Mouse (Mus musculus) myocyte (in vitro differentiated cells): ENCODE results near the gene Lrpap1. TPM values are rescaled to one million over a fixed set of nuclear protein-coding genes. Genes with fewer than 3 reads are reported as not detected.

Experiments
- H3K27me3 ChIP-seq: one replicate; pipeline ENCODE4 v1.6.1; 2011; ENCODE audit not compliant: control insufficient read depth, insufficient read depth, insufficient read length
- H3K36me3 ChIP-seq: one replicate; pipeline ENCODE4 v1.6.1; 2011; ENCODE audit not compliant: control insufficient read depth, insufficient read depth
- H3K4me2 ChIP-seq: one replicate; pipeline ENCODE4 v1.6.1; 2011; ENCODE audit warnings: low read depth, control low read depth
- H3K4me3 ChIP-seq: one replicate; pipeline ENCODE4 v1.5.1; 2011; ENCODE audit warnings: mild to moderate bottlenecking, control low read depth, moderate library complexity
- H3K79me2 ChIP-seq: one replicate; pipeline ENCODE4 v1.6.1; 2011; ENCODE audit not compliant: control insufficient read depth, insufficient read depth
- H3ac ChIP-seq: one replicate; pipeline ENCODE4 v1.6.1; 2011; ENCODE audit not compliant: control insufficient read depth, insufficient read length
- CEBPB ChIP-seq: IDR thresholded peaks from 2 replicates; pipeline ENCODE4 v1.6.1; 2011; ENCODE audit warnings: mild to moderate bottlenecking, moderate library complexity; ENCODE audit not compliant: poor library complexity, insufficient read depth, severe bottlenecking
- E2F4 ChIP-seq: IDR thresholded peaks from one replicate; pipeline ENCODE4 v1.6.1; 2011; ENCODE audit warnings: mild to moderate bottlenecking, control low read depth, moderate library complexity; ENCODE audit not compliant: insufficient read depth
- MAX ChIP-seq: IDR thresholded peaks from one replicate; pipeline ENCODE4 v1.6.1; 2011; ENCODE audit warnings: low read depth, mild to moderate bottlenecking, control low read depth
- MYOD1 ChIP-seq, 3 experiments: IDR thresholded peaks; one replicate each; pipeline ENCODE4 v1.6.1; 2011; ENCODE audit warnings: control low read depth in 2 of 3, low read depth in 2 of 3, mild to moderate bottlenecking in 2 of 3, moderate library complexity in 1 of 3; ENCODE audit not compliant: insufficient read length in 2 of 3, control insufficient read depth in 1 of 3
- MYOG ChIP-seq, 3 experiments: IDR thresholded peaks; one replicate each; pipeline ENCODE4 v1.6.1; 2011; ENCODE audit warnings: control low read depth in 2 of 3, low read depth in 2 of 3, mild to moderate bottlenecking in 2 of 3; ENCODE audit not compliant: insufficient read length in 2 of 3, control insufficient read depth in 1 of 3, insufficient read depth in 1 of 3
- POLR2A ChIP-seq: IDR thresholded peaks from one replicate; pipeline ENCODE4 v1.6.1; 2011; ENCODE audit warnings: low read depth, mild to moderate bottlenecking, control low read depth, moderate library complexity; ENCODE audit not compliant: insufficient read length
- POLR2AphosphoS2 ChIP-seq: IDR thresholded peaks from one replicate; pipeline ENCODE4 v1.6.1; 2011; ENCODE audit warnings: low read depth, control low read depth; ENCODE audit not compliant: insufficient read length
- REST ChIP-seq: IDR thresholded peaks from one replicate; pipeline ENCODE4 v1.6.1; 2011; ENCODE audit warnings: mild to moderate bottlenecking, control low read depth, moderate library complexity; ENCODE audit not compliant: insufficient read depth, insufficient read length
- SRF ChIP-seq: IDR thresholded peaks from one replicate; pipeline ENCODE4 v1.6.1; 2011; ENCODE audit warnings: low read depth; ENCODE audit not compliant: control insufficient read depth, insufficient read length
- TCF12 ChIP-seq: IDR thresholded peaks from one replicate; pipeline ENCODE4 v1.6.1; 2011; ENCODE audit warnings: mild to moderate bottlenecking, control low read depth; ENCODE audit not compliant: poor library complexity, insufficient read depth, severe bottlenecking
- TCF3 ChIP-seq: IDR thresholded peaks from one replicate; pipeline ENCODE4 v1.6.1; 2011; ENCODE audit warnings: low read depth, control low read depth; ENCODE audit not compliant: insufficient read length
- USF1 ChIP-seq: IDR thresholded peaks from one replicate; pipeline ENCODE4 v1.6.1; 2011; ENCODE audit warnings: low read depth, mild to moderate bottlenecking, control low read depth, moderate library complexity
- polyA plus RNA-seq: library from polyadenylated mRNA; unstranded; fragments of >200 nt; fragmentation: generic; extraction: Trizol; gene quantifications from one replicate; pipeline ENCODE4 v1.2.1, GENCODE M21; 2012; ENCODE audit warnings: missing spikeins

Lrpap1 gene
- polyA plus RNA-seq, 1 experiment, result 46.2 TPM

- Histone ChIP-seq H3K36me3 (no peaks in the 10 kb centered on the region), H3K4me3 (no peak overlapping the region)
- TF ChIP-seq TCF3 (no peak), CEBPB (no peak)
Observed at GRCm38 (mm10) chr5:35129767-35130191, 24.2 kb upstream of the Lrpap1 start.

GRCm38 (mm10) chr5:35129208-35129607 lies 23.6 kb upstream of the Lrpap1 start:
- Histone ChIP-seq H3K27me3 (peaks cover 30% of the 10 kb centered on the region), H3K4me2 (no peak overlapping the region), H3K4me3 (no peak overlapping the region), H3K79me2 (no peaks in the 10 kb centered on the region), H3ac (no peak overlapping the region), H3K36me3 (no peaks in the 10 kb centered on the region)
- TF ChIP-seq REST (no peak), E2F4 (no peak), POLR2A (no peak), TCF3 (no peak), TCF12 (no peak)

More at GRCm38 (mm10) chr5:35129767-35130191, 24.2 kb upstream of the Lrpap1 start:
- no peak overlapping the region for H3ac ChIP-seq
- H3K79me2 ChIP-seq, result no peaks in the 10 kb centered on the region
- peaks cover 27% of the 10 kb centered on the region for H3K27me3 ChIP-seq
- no peak overlapping the region for H3K4me2 ChIP-seq

GRCm38 (mm10) chr5:35120024-35120423 lies 14.5 kb upstream of the Lrpap1 start:
- no peak overlapping the region for H3K4me2 ChIP-seq
- no peak overlapping the region for H3K4me3 ChIP-seq
- H3K36me3 ChIP-seq, result no peaks in the 10 kb centered on the region
- no peaks in the 10 kb centered on the region for H3K79me2 ChIP-seq
- H3K27me3 ChIP-seq, result peaks cover 37% of the 10 kb centered on the region
- H3ac ChIP-seq, result no peak overlapping the region
- TF ChIP-seq TCF12 (no peak), USF1 (no peak), REST (no peak), POLR2A (no peak)

GRCm38 (mm10) chr5:35118418-35118817 lies 12.9 kb upstream of the Lrpap1 start:
- no peak overlapping the region for H3ac ChIP-seq
- no peaks in the 10 kb centered on the region for H3K36me3 ChIP-seq
- no peak overlapping the region for H3K4me3 ChIP-seq
- H3K4me2 ChIP-seq, result no peak overlapping the region
- TF ChIP-seq SRF, result no peak
- H3K79me2 ChIP-seq, result no peaks in the 10 kb centered on the region
- H3K27me3 ChIP-seq, result peaks cover 27% of the 10 kb centered on the region

- H3K4me3 ChIP-seq, result no peak overlapping the region
- no peak overlapping the region for H3K4me2 ChIP-seq
- H3K79me2 ChIP-seq, result no peaks in the 10 kb centered on the region
- H3K36me3 ChIP-seq, result no peaks in the 10 kb centered on the region
- no peak overlapping the region for H3ac ChIP-seq
- no peak for TF ChIP-seq POLR2AphosphoS2
- no peak for TF ChIP-seq POLR2A
- no peak for TF ChIP-seq REST
- TF ChIP-seq TCF12, result no peak
- no peak for TF ChIP-seq SRF
- no peak for TF ChIP-seq USF1
- no peak for TF ChIP-seq TCF3
- TF ChIP-seq E2F4, result no peak
- TF ChIP-seq MYOG (IDR thresholded peaks at IDR 0.05; ENCODE audit: control insufficient read depth in 1 of 3, insufficient read depth in 1 of 3, insufficient read length in 2 of 3, low read depth in 2 of 3), result no peak
- TF ChIP-seq MAX, result no peak
- no peak for TF ChIP-seq MYOD1 (IDR thresholded peaks at IDR 0.05; ENCODE audit: control insufficient read depth in 1 of 3, insufficient read length in 2 of 3, low read depth in 2 of 3)
- TF ChIP-seq CEBPB, result no peak
- peaks cover 27% of the 10 kb centered on the region for H3K27me3 ChIP-seq
Observed at GRCm38 (mm10) chr5:35117633-35118032, 12.1 kb upstream of the Lrpap1 start.

- H3K27me3 ChIP-seq, result peaks cover 30% of the 10 kb centered on the region
- no peaks in the 10 kb centered on the region for H3K36me3 ChIP-seq
- TF ChIP-seq MAX (no peak), USF1 (no peak), POLR2A (no peak), TCF12 (no peak), MYOD1 (IDR thresholded peaks at IDR 0.05; ENCODE audit: control insufficient read depth in 1 of 3, insufficient read length in 2 of 3, low read depth in 2 of 3) (no peak), MYOG (IDR thresholded peaks at IDR 0.05; ENCODE audit: control insufficient read depth in 1 of 3, insufficient read depth in 1 of 3, insufficient read length in 2 of 3, low read depth in 2 of 3) (no peak), CEBPB (no peak), E2F4 (no peak), SRF (no peak), REST (no peak), POLR2AphosphoS2 (no peak), TCF3 (no peak)
- no peaks in the 10 kb centered on the region for H3K79me2 ChIP-seq
- no peak overlapping the region for H3K4me3 ChIP-seq
- H3ac ChIP-seq, result no peak overlapping the region
- no peak overlapping the region for H3K4me2 ChIP-seq
Observed at GRCm38 (mm10) chr5:35116002-35116401, 10.4 kb upstream of the Lrpap1 start.
